ENCODE assay signal across 8 mouse cellular contexts in the genomic region with DNA sequence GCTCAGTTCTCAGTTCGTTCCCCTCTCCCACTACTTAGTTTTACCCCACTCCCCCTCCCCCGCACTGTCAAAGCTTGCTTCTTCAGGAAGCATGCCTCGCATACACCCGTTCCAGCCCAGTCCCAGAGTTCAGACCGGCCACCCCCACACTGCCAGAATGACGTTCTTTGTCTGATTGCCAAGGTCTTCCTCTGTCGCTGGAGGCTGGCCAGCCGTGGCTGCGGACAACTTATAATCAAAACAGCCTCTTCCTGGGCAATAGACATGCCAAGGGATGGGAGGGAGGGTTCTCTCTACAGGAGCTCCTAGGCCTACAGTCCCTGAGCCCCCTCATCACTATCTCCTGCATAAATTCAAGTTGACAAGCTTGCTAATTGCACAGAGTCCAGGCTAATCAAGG. TPM values are rescaled to one million over a fixed set of nuclear protein-coding genes. Genes with fewer than 3 reads are reported as not detected.
A peak's percentile ranks its signal among the peaks of the same experiment; 100 is the strongest.
DNase-seq lines count a peak whose midpoint lies in the region; ATAC-seq and TF ChIP-seq lines count a peak whose summit lies in the region.
"Had no signal": no experiment of that assay in that cellular context is flagged by ENCODE, and none has a peak within 500 bp of the region (broad histone marks: within the 10 kb centered on the region; RNA-seq: fewer than 3 reads in every experiment).

No protein-coding gene starts in this region.

- H3K27ac ChIP-seq in cerebellum, adult 2 months (ENCODE audit: insufficient read depth, low read length): no peak overlapping the region
- H3K27ac ChIP-seq in heart, embryonic 14.5 days (replicated peaks in 1 of 2; ENCODE audit: control insufficient read depth in 1 of 2, insufficient read depth in 1 of 2, low read depth in 2 of 2, low read length in 2 of 2): no peak overlapping the region
- no peak overlapping the region for H3K27ac ChIP-seq in kidney, embryonic 16.5 days (ENCODE audit: low read length)
- H3K27ac ChIP-seq in midbrain, embryonic 14.5 days (replicated peaks; ENCODE audit: low read depth, low read length): peak overlapping the region; percentile 72
- H3K27ac ChIP-seq: liver, embryonic 13.5 days had no signal

- peak; percentile 62 for ATAC-seq in heart, embryonic 14.5 days (ENCODE audit: insufficient number of reproducible peaks, insufficient read depth, low FRiP score, low read depth)
- peak; percentile 76 for ATAC-seq in kidney, embryonic 16.5 days (ENCODE audit: low FRiP score, low TSS enrichment)
- peak; percentile 59 for ATAC-seq in midbrain, embryonic 14.5 days (ENCODE audit: low FRiP score, low TSS enrichment)

- 9% methylated on average over 9 of the region's 9 CpGs for WGBS in cerebellum, adult 2 months
- WGBS in heart, embryonic 14.5 days: 11% methylated on average over 9 of the region's 9 CpGs
- WGBS in kidney, embryonic 16.5 days: 9% methylated on average over 9 of the region's 9 CpGs
- 13% methylated on average over 9 of the region's 9 CpGs for WGBS in midbrain, embryonic 14.5 days

- no peaks in the 10 kb centered on the region for H3K27me3 ChIP-seq in cerebellum, adult 2 months (ENCODE audit: control insufficient read depth, insufficient read depth, low read length)
- no peaks in the 10 kb centered on the region for H3K27me3 ChIP-seq in heart, embryonic 14.5 days (ENCODE audit: control insufficient read depth, insufficient read depth, low read length)
- no peaks in the 10 kb centered on the region for H3K27me3 ChIP-seq in kidney, embryonic 16.5 days (ENCODE audit: insufficient read depth, low read length)
- no peaks in the 10 kb centered on the region for H3K27me3 ChIP-seq in midbrain, embryonic 14.5 days (ENCODE audit: control insufficient read depth, insufficient read depth, low read length)

- H3K36me3 ChIP-seq in heart, embryonic 14.5 days (ENCODE audit: control insufficient read depth, insufficient read depth, low read length): no peaks in the 10 kb centered on the region
- H3K36me3 ChIP-seq in kidney, embryonic 16.5 days (ENCODE audit: insufficient read depth, low read length): no peaks in the 10 kb centered on the region
- H3K36me3 ChIP-seq in midbrain, embryonic 14.5 days (ENCODE audit: control insufficient read depth, insufficient read depth, low read length): peaks cover 17% of the 10 kb centered on the region
- H3K36me3 ChIP-seq: liver, embryonic 13.5 days had no signal

- no peaks in the 10 kb centered on the region for H3K9me3 ChIP-seq in heart, embryonic 14.5 days (ENCODE audit: control insufficient read depth, low read length)
- no peaks in the 10 kb centered on the region for H3K9me3 ChIP-seq in kidney, embryonic 16.5 days (ENCODE audit: low read length)
- no peaks in the 10 kb centered on the region for H3K9me3 ChIP-seq in midbrain, embryonic 14.5 days (ENCODE audit: control insufficient read depth, low read length)
- H3K9me3 ChIP-seq: liver, embryonic 13.5 days had no signal

- no peak overlapping the region for H3K9ac ChIP-seq in heart, embryonic 14.5 days (ENCODE audit: low read length)
- no peak overlapping the region for H3K9ac ChIP-seq in kidney, embryonic 16.5 days (replicated peaks; ENCODE audit: low read length)
- H3K9ac ChIP-seq in midbrain, embryonic 14.5 days (replicated peaks; ENCODE audit: low read length): no peak overlapping the region
- H3K9ac ChIP-seq: liver, embryonic 13.5 days had no signal

- peaks cover 17% of the 10 kb centered on the region for H3K4me1 ChIP-seq in cerebellum, adult 2 months (ENCODE audit: control insufficient read depth, insufficient read depth, low read length)
- peaks cover 24 to 28% of the 10 kb centered on the region in 2 experiments for H3K4me1 ChIP-seq in heart, embryonic 14.5 days (ENCODE audit: control insufficient read depth in 2 of 2, insufficient read depth in 2 of 2, low read length in 2 of 2)
- peaks cover 15% of the 10 kb centered on the region for H3K4me1 ChIP-seq in kidney, embryonic 16.5 days (ENCODE audit: insufficient read depth, low read length)
- H3K4me1 ChIP-seq in midbrain, embryonic 14.5 days (ENCODE audit: control insufficient read depth, insufficient read depth, low read length): peaks cover 52% of the 10 kb centered on the region

- TF ChIP-seq POLR2A in cerebellum, adult 2 months (IDR thresholded peaks at IDR 0.05; ENCODE audit: borderline replicate concordance, insufficient read depth, low read length): no peak

- H3K4me3 ChIP-seq in cerebellum, adult 2 months (replicated peaks; ENCODE audit: insufficient read depth, low read depth, low read length): no peak overlapping the region
- no peak overlapping the region for H3K4me3 ChIP-seq in heart, embryonic 14.5 days (ENCODE audit: control insufficient read depth in 1 of 2, insufficient read depth in 1 of 2, low read depth in 1 of 2, low read length in 2 of 2)
- no peak overlapping the region for H3K4me3 ChIP-seq in kidney, embryonic 16.5 days (ENCODE audit: low read length)
- no peak overlapping the region for H3K4me3 ChIP-seq in midbrain, embryonic 14.5 days (replicated peaks; ENCODE audit: low read depth, low read length)
- H3K4me3 ChIP-seq: liver, embryonic 13.5 days had no signal

- H3K4me2 ChIP-seq in heart, embryonic 14.5 days (ENCODE audit: low read length): no peak overlapping the region
- 0 out of 2 replicates have a peak overlapping the region, but pooled peaks have one; percentile 2 for H3K4me2 ChIP-seq in kidney, embryonic 16.5 days (replicated peaks; ENCODE audit: low read depth, low read length)
- H3K4me2 ChIP-seq in midbrain, embryonic 14.5 days (ENCODE audit: low read length): no peak overlapping the region
- H3K4me2 ChIP-seq: liver, embryonic 13.5 days had no signal

- intact Hi-C loops in left cerebral cortex, postnatal 36 days (cut with DNase I): no loop called here

- peak; percentile 87 for DNase-seq in adrenal gland, adult 2 months
- peak; percentile 37 to 41 for DNase-seq in cerebellum, adult 2 months
- peak; percentile 74 for DNase-seq in midbrain, embryonic 14.5 days
- DNase-seq in left cerebral cortex, postnatal 36 days (ENCODE audit: low spot score in 2 of 2): no peak
- no peak for DNase-seq in layer of hippocampus, adult 8-10 months (ENCODE audit: low spot score in 2 of 2)
- DNase-seq: liver, embryonic 13.5 days had no signal

- no peak for TF ChIP-seq CTCF in cerebellum, adult 2 months (IDR thresholded peaks at IDR 0.05; ENCODE audit: borderline replicate concordance, insufficient read depth, low read depth, low read length)

RNA-seq across cellular contexts. Expression of a gene that starts 45.8 kb away (rescaled TPM):
- 10 to 100 TPM; 60.0 to 79.0 TPM for total RNA-seq in adrenal gland, adult 2 months (2021)
- polyA plus RNA-seq in adrenal gland, adult 2 months (2012; rRNA removed): 103 and 134 TPM in 2 replicates
- 276 and 288 TPM in 2 replicates for polyA plus RNA-seq in cerebellum, adult 2 months (2012; rRNA removed)
- 14.4 and 18.4 TPM in 2 replicates for polyA plus RNA-seq in heart, embryonic 14.5 days (2014; fragmentation: Nextera tagmentation; extraction: Ambion mirVana)
- 22.1 and 22.7 TPM in 2 replicates for polyA plus RNA-seq in kidney, embryonic 16.5 days (2015; fragmentation: Nextera tagmentation; extraction: Ambion mirVana)
- polyA plus RNA-seq in midbrain, embryonic 14.5 days (2014; fragmentation: Nextera tagmentation; extraction: Ambion mirVana): 125 and 129 TPM in 2 replicates
- 100 to 1,000 TPM; 223 to 238 TPM for total RNA-seq in left cerebral cortex, postnatal 36 days (2021)
- total RNA-seq in layer of hippocampus, adult 8-10 months (2022): 100 to 1,000 TPM; 225 to 231 (median 227) TPM

RNA-seq across cellular contexts. Expression of a gene that starts 57.2 kb away (rescaled TPM):
- 1 to 10 TPM in 1 of 2 experiments, under 1 TPM in 1; 0.92 to 2.3 TPM for total RNA-seq in adrenal gland, adult 2 months (2021)
- polyA plus RNA-seq in adrenal gland, adult 2 months (2012; rRNA removed): 0.62 and 0.98 TPM in 2 replicates
- 24.2 and 26.5 TPM in 2 replicates for polyA plus RNA-seq in cerebellum, adult 2 months (2012; rRNA removed)
- polyA plus RNA-seq in heart, embryonic 14.5 days (2014; fragmentation: Nextera tagmentation; extraction: Ambion mirVana): 1.6 and 3.3 TPM in 2 replicates
- polyA plus RNA-seq in kidney, embryonic 16.5 days (2015; fragmentation: Nextera tagmentation; extraction: Ambion mirVana): 5.4 and 7.1 TPM in 2 replicates
- polyA plus RNA-seq in midbrain, embryonic 14.5 days (2014; fragmentation: Nextera tagmentation; extraction: Ambion mirVana): 219 and 240 TPM in 2 replicates
- total RNA-seq in left cerebral cortex, postnatal 36 days (2021): 10 to 100 TPM; 21.6 to 30.1 TPM
- total RNA-seq in layer of hippocampus, adult 8-10 months (2022): 10 to 100 TPM; 23.6 to 33.6 (median 30.8) TPM

Comparison
In these comparisons a context has a peak if more than half of its experiments do, and no peak if none do; other contexts are left out.
1. DNase-seq: peak in adrenal gland, adult 2 months (single experiment), cerebellum, adult 2 months (2 of 2) and midbrain, embryonic 14.5 days (single experiment); none in left cerebral cortex, postnatal 36 days (0 of 2) and layer of hippocampus, adult 8-10 months (0 of 2).
2. Peak in every context shown above with its lines, with median percentiles within 50 percentile points of each other: ATAC-seq.